In genomic region chr13:97366723-97367122, GRCm38 (mm10) we compare ENCODE assay signal across 27 mouse cellular contexts.
DNase-seq lines count a peak whose midpoint lies in the region; ATAC-seq and TF ChIP-seq lines count a peak whose summit lies in the region.
"Had no signal": no experiment of that assay in that cellular context is flagged by ENCODE, and none has a peak within 500 bp of the region (broad histone marks: within the 10 kb centered on the region; RNA-seq: fewer than 3 reads in every experiment).

No protein-coding gene starts in this region.

- 72% methylated on average over 8 of the region's 8 CpGs for WGBS in embryonic facial prominence, embryonic 14.5 days
- 86% methylated on average over 8 of the region's 8 CpGs for WGBS in embryonic facial prominence, embryonic 10.5 days
- WGBS in lung, embryonic 14.5 days, result 50% methylated on average over 8 of the region's 8 CpGs
- WGBS in midbrain, embryonic 11.5 days, result 85% methylated on average over 8 of the region's 8 CpGs
- 92% methylated on average over 8 of the region's 8 CpGs for WGBS in midbrain, embryonic 10.5 days

- peak; percentile 68; the same call in 1 of the 2 replicates for ATAC-seq in embryonic facial prominence, embryonic 14.5 days (ENCODE audit: low read depth)
- no peak; the same call in 1 of the 2 replicates for ATAC-seq in lung, embryonic 14.5 days (ENCODE audit: insufficient read depth)
- ATAC-seq in midbrain, embryonic 11.5 days (ENCODE audit: low FRiP score), result no peak
- ATAC-seq: activated CD4-positive, CD25-positive, alpha-beta regulatory T cell, adult 4 months; CD4-positive, CD25-positive, alpha-beta regulatory T cell, adult 4 months; forebrain, embryonic 14.5 days; forebrain, embryonic 16.5 days; Patski had no signal

- no peaks in the 10 kb centered on the region for H3K36me3 ChIP-seq in embryonic facial prominence, embryonic 14.5 days (ENCODE audit: control insufficient read depth, insufficient read depth, low read length)
- H3K36me3 ChIP-seq in embryonic facial prominence, embryonic 10.5 days (replicated peaks), result no peaks in the 10 kb centered on the region
- H3K36me3 ChIP-seq in lung, embryonic 14.5 days (ENCODE audit: insufficient read depth), result no peaks in the 10 kb centered on the region
- H3K36me3 ChIP-seq in midbrain, embryonic 11.5 days (ENCODE audit: control insufficient read depth, insufficient read depth, low read length), result no peaks in the 10 kb centered on the region
- H3K36me3 ChIP-seq in midbrain, embryonic 10.5 days, result no peaks in the 10 kb centered on the region
- H3K36me3 ChIP-seq: embryonic facial prominence, embryonic 13.5 days; forebrain, embryonic 10.5 days; forebrain, embryonic 12.5 days; G1E had no signal

- no peak for TF ChIP-seq CTCF in lung, embryonic 14.5 days (IDR thresholded peaks at IDR 0.05; ENCODE audit: low read depth)

- H3K27me3 ChIP-seq in embryonic facial prominence, embryonic 14.5 days (replicated peaks; ENCODE audit: control insufficient read depth, insufficient read depth, low read length), result no peaks in the 10 kb centered on the region; the same call in 1 of the 2 replicates
- H3K27me3 ChIP-seq in embryonic facial prominence, embryonic 10.5 days (replicated peaks; ENCODE audit: low read depth, poor library complexity, severe bottlenecking), result peaks cover 24% of the 10 kb centered on the region
- no peaks in the 10 kb centered on the region for H3K27me3 ChIP-seq in lung, embryonic 14.5 days (ENCODE audit: insufficient read depth, low read length)
- no peaks in the 10 kb centered on the region for H3K27me3 ChIP-seq in midbrain, embryonic 11.5 days (ENCODE audit: control insufficient read depth, insufficient read depth, low read length)
- peaks cover 28% of the 10 kb centered on the region for H3K27me3 ChIP-seq in midbrain, embryonic 10.5 days (ENCODE audit: low read depth, poor library complexity, severe bottlenecking)
- H3K27me3 ChIP-seq: CH12.LX; forebrain, embryonic 12.5 days; Patski had no signal

- no peak overlapping the region for H3K9ac ChIP-seq in embryonic facial prominence, embryonic 14.5 days (ENCODE audit: low read depth, low read length)
- no peak overlapping the region for H3K9ac ChIP-seq in lung, embryonic 14.5 days
- no peak overlapping the region for H3K9ac ChIP-seq in midbrain, embryonic 11.5 days (ENCODE audit: low read length)
- H3K9ac ChIP-seq: embryonic facial prominence, embryonic 13.5 days; forebrain, embryonic 12.5 days had no signal

- no peak overlapping the region for H3K4me2 ChIP-seq in embryonic facial prominence, embryonic 14.5 days (ENCODE audit: low read depth, low read length)
- no peak overlapping the region for H3K4me2 ChIP-seq in lung, embryonic 14.5 days
- H3K4me2 ChIP-seq in midbrain, embryonic 11.5 days, result no peak overlapping the region
- H3K4me2 ChIP-seq: embryonic facial prominence, embryonic 13.5 days; forebrain, embryonic 12.5 days had no signal

- peaks cover 12% of the 10 kb centered on the region; the same call in 1 of the 2 replicates for H3K4me1 ChIP-seq in embryonic facial prominence, embryonic 14.5 days (ENCODE audit: control insufficient read depth, insufficient read depth, low read length)
- H3K4me1 ChIP-seq in embryonic facial prominence, embryonic 10.5 days, result peaks cover 20% of the 10 kb centered on the region
- H3K4me1 ChIP-seq in lung, embryonic 14.5 days (ENCODE audit: insufficient read depth), result peaks cover 7% of the 10 kb centered on the region; the same call in 1 of the 2 replicates
- H3K4me1 ChIP-seq in midbrain, embryonic 11.5 days (ENCODE audit: control insufficient read depth, insufficient read depth, low read length), result 0 out of 2 replicates have a peak, but pooled peaks cover 2% of the 10 kb centered on the region
- peaks cover 14% of the 10 kb centered on the region for H3K4me1 ChIP-seq in midbrain, embryonic 10.5 days

- DNase-seq in embryonic facial prominence, embryonic 14.5 days (ENCODE audit: low spot score), result peak; percentile 60
- no peak for DNase-seq in embryonic facial prominence, embryonic 10.5 days (ENCODE audit: low spot score)
- DNase-seq in lung, embryonic 14.5 days, result peak; percentile 37
- no peak for DNase-seq in lung, postnatal 10 days
- DNase-seq in midbrain, embryonic 11.5 days (ENCODE audit: low spot score, missing footprints), result peak; percentile 57
- DNase-seq in midbrain, embryonic 10.5 days (ENCODE audit: low spot score), result no peak
- DNase-seq in kidney, adult 18-20 months, result no peak
- DNase-seq: adrenal gland, adult 8-10 months; adrenal gland, postnatal 14 days; adrenal gland, postnatal 36 days; B cell, adult 2 months; cerebellum, adult 11-12 months; cerebellum, adult 2 months; cerebellum, adult 9-10 months; cerebellum, postnatal 10 days; cerebellum, postnatal 25 days had no signal

- no peak overlapping the region for H3K4me3 ChIP-seq in embryonic facial prominence, embryonic 14.5 days (ENCODE audit: low read depth, low read length)
- H3K4me3 ChIP-seq in embryonic facial prominence, embryonic 10.5 days, result no peak overlapping the region
- H3K4me3 ChIP-seq in lung, embryonic 14.5 days (ENCODE audit: low read depth, low read length), result no peak overlapping the region
- H3K4me3 ChIP-seq in midbrain, embryonic 11.5 days (ENCODE audit: low read depth, low read length), result no peak overlapping the region
- no peak overlapping the region for H3K4me3 ChIP-seq in midbrain, embryonic 10.5 days
- H3K4me3 ChIP-seq: embryonic facial prominence, embryonic 13.5 days; erythroblast, embryonic 14.5 days; forebrain, embryonic 10.5 days; forebrain, embryonic 12.5 days had no signal

- H3K27ac ChIP-seq in embryonic facial prominence, embryonic 14.5 days (replicated peaks; ENCODE audit: low read depth, low read length), result no peak overlapping the region
- H3K27ac ChIP-seq in embryonic facial prominence, embryonic 10.5 days (replicated peaks), result no peak overlapping the region
- H3K27ac ChIP-seq in lung, embryonic 14.5 days (ENCODE audit: low read depth), result no peak overlapping the region
- no peak overlapping the region for H3K27ac ChIP-seq in midbrain, embryonic 11.5 days (ENCODE audit: low read depth, low read length)
- H3K27ac ChIP-seq in midbrain, embryonic 10.5 days (replicated peaks), result no peak overlapping the region
- H3K27ac ChIP-seq: embryonic facial prominence, embryonic 13.5 days; forebrain, embryonic 10.5 days; forebrain, embryonic 12.5 days had no signal

- no peaks in the 10 kb centered on the region for H3K9me3 ChIP-seq in embryonic facial prominence, embryonic 14.5 days (ENCODE audit: control insufficient read depth, low read length)
- H3K9me3 ChIP-seq in embryonic facial prominence, embryonic 10.5 days, result no peaks in the 10 kb centered on the region
- no peaks in the 10 kb centered on the region for H3K9me3 ChIP-seq in lung, embryonic 14.5 days (ENCODE audit: low read depth, low read length)
- H3K9me3 ChIP-seq in midbrain, embryonic 11.5 days (ENCODE audit: control insufficient read depth, low read length), result no peaks in the 10 kb centered on the region
- no peaks in the 10 kb centered on the region for H3K9me3 ChIP-seq in midbrain, embryonic 10.5 days (replicated peaks)
- H3K9me3 ChIP-seq: embryonic facial prominence, embryonic 13.5 days; forebrain, embryonic 10.5 days; forebrain, embryonic 12.5 days; G1E had no signal

Comparison
In these comparisons a context has a peak if more than half of its experiments do, and no peak if none do; other contexts are left out.
1. DNase-seq: peak in embryonic facial prominence, embryonic 14.5 days (single experiment), lung, embryonic 14.5 days (single experiment) and midbrain, embryonic 11.5 days (single experiment); none in embryonic facial prominence, embryonic 10.5 days (single experiment), lung, postnatal 10 days (single experiment), midbrain, embryonic 10.5 days (single experiment) and kidney, adult 18-20 months (single experiment).